Mouse (Mus musculus) hindbrain, embryonic 15.5 days (tissue): ENCODE measurements around the gene Clic4. TPM values are rescaled to one million over a fixed set of nuclear protein-coding genes. Genes with fewer than 3 reads are reported as not detected.
A peak's percentile ranks its signal among the peaks of the same experiment; 100 is the strongest.

Experiments
- ATAC-seq: fragments of 200-750 bp; cut with Nextera tagmentation; 2 replicates; pipeline ENCODE4 v1.8.0; 2017; ENCODE audit warnings: low read depth, moderate number of reproducible peaks, moderate TSS enrichment; ENCODE audit not compliant: low FRiP score
- H3K27ac ChIP-seq: fragments of 300-500 bp; sonication (generic); replicated peaks from 2 replicates; pipeline ENCODE4 v1.5.1; 2015; ENCODE audit warnings: mild to moderate bottlenecking, inconsistent platforms
- H3K27me3 ChIP-seq: fragments of 300-500 bp; sonication (generic); 2 replicates; pipeline ENCODE4 v1.6.1; 2015; ENCODE audit warnings: control low read depth, inconsistent platforms
- H3K36me3 ChIP-seq: fragments of 300-500 bp; sonication (generic); 2 replicates; pipeline ENCODE4 v1.6.1; 2015; ENCODE audit warnings: control low read depth, inconsistent platforms
- H3K4me1 ChIP-seq: fragments of 300-500 bp; sonication (generic); replicated peaks from 2 replicates; pipeline ENCODE4 v1.6.1; 2015; ENCODE audit warnings: control low read depth, inconsistent platforms
- H3K4me2 ChIP-seq: fragments of 300-500 bp; sonication (generic); 2 replicates; pipeline ENCODE4 v1.6.1; 2015; ENCODE audit warnings: moderate library complexity, mild to moderate bottlenecking, inconsistent platforms
- H3K4me3 ChIP-seq: fragments of 300-500 bp; sonication (generic); 2 replicates; pipeline ENCODE4 v1.5.1; 2015; ENCODE audit warnings: mild to moderate bottlenecking, inconsistent platforms
- H3K9ac ChIP-seq: fragments of 300-500 bp; sonication (generic); 2 replicates; pipeline ENCODE4 v1.6.1; 2015; ENCODE audit warnings: inconsistent platforms
- H3K9me3 ChIP-seq: fragments of 300-500 bp; sonication (generic); 2 replicates; pipeline ENCODE4 v1.6.1; 2016; ENCODE audit warnings: control low read depth, inconsistent platforms
- WGBS: fragments of 180-500 bp; shearing (Covaris S2); methylation state at CpG from one replicate; pipeline ENCODE4 v1.1.7; 2015; 5-methylcytosine and 5-hydroxymethylcytosine counted together
- polyA plus RNA-seq: library from polyadenylated mRNA; unstranded; fragments of >200 nt; fragmentation: Nextera tagmentation; extraction: Ambion mirVana; gene quantifications from 2 replicates; pipeline ENCODE4 v1.2.1, GENCODE M21; 2015

The Clic4 gene
- polyA plus RNA-seq, 1 experiment from 2014 or later, result 67.1 TPM

DNA sequence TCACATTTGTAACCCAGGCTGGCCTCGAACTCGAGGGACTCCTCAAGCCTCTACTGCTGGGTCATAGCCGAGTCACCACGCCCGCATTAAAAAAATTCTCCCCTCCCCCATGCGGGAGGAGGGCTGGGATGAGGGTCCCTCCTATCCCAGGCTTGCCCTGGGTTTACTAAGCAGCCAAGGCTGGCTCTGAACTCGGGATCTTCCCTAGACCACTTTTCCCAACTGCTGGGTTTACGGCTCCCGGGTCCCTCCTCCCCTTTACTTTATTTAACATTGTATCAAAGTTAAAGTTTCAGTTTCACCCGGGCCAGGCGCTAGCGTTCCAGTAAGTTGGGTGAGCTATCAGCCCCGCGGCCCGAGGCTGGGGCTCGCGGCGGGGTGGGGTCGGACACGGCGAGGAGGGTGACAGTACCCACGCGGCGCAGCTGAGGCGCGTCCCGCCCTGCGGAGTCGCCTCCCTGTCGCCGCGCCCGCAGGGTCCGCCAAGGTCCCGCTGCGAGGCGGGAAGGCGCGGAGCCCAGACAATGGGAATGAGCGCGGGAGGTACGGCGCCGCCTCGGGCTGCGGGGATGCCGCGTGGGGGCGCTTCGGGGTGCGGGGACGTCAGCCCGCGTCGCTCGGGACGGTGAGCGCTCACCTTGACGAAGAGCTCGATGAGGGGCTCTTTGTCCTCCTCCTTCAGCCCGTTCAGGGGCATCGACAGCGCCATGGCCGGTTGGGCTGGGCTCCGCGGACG is 565 bp downstream of the Clic4 start:
- Histone ChIP-seq H3K27ac (peak overlapping the region; percentile 82), H3K9me3 (no peaks in the 10 kb centered on the region), H3K9ac (peak overlapping the region; percentile 60), H3K4me2 (peak overlapping the region; percentile 81), H3K36me3 (no peaks in the 10 kb centered on the region), H3K4me3 (peak overlapping the region; percentile 58), H3K4me1 (peaks cover 44% of the 10 kb centered on the region), H3K27me3 (0 out of 2 replicates have a peak, but pooled peaks cover 2% of the 10 kb centered on the region)
- ATAC-seq, result peak; percentile 60
- under 1% methylated on average over 64 of the region's 67 CpGs for WGBS

GRCm38 (mm10) chr4:135271419-135271828 is 1.2 kb downstream of the Clic4 start:
- WGBS, result under 1% methylated on average over 20 of the region's 20 CpGs
- Histone ChIP-seq H3K4me1 (peaks cover 49% of the 10 kb centered on the region), H3K36me3 (no peaks in the 10 kb centered on the region), H3K4me3 (peak overlapping the region; percentile 58), H3K9me3 (no peaks in the 10 kb centered on the region), H3K27ac (peak overlapping the region; percentile 82), H3K27me3 (0 out of 2 replicates have a peak, but pooled peaks cover 2% of the 10 kb centered on the region), H3K9ac (peak overlapping the region; percentile 60), H3K4me2 (peak overlapping the region; percentile 81)
- ATAC-seq, result no peak

GRCm38 (mm10) chr4:135270476-135270875 is 2.1 kb downstream of the Clic4 start:
- 63% methylated on average over 8 of the region's 8 CpGs for WGBS
- Histone ChIP-seq H3K27ac (no peak overlapping the region), H3K9me3 (no peaks in the 10 kb centered on the region), H3K4me3 (peak overlapping the region; percentile 58), H3K4me1 (peaks cover 51% of the 10 kb centered on the region), H3K9ac (0 out of 2 replicates have a peak overlapping the region, but pooled peaks have one; percentile 60), H3K4me2 (peak overlapping the region; percentile 81), H3K27me3 (0 out of 2 replicates have a peak, but pooled peaks cover 2% of the 10 kb centered on the region), H3K36me3 (no peaks in the 10 kb centered on the region)
- ATAC-seq, result no peak

DNA sequence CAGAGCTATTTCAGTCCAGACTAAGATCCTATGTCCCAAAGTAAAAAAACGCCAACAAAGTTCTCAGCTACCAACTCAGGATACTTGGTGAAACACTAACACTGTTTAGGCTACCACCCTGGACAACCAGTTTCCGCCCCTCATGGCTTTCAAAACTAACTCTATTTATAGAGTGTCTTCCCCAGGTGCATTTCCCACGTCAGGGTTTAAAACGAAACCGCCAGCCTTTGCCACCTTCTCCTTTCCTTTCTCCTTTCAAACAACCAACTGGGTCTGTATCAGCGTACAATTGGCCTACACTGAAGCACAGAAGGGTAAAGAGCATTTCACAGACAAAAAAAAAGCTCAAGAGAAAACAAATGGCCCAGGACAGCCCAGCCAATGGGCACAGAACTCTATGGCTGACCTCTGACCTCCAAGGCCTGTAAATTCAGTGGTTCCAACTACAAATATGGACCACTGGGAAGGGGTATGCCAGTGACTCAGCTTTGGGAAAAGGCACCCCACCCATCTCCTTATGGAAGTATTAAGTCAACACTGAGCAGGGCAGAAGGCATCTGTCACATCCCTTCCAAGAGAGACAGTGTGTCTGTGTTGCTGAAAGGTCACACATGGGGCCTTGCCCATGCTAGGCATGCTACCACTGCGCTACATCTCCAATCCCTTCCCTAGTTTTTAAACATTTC is 2.8 kb downstream of the Clic4 start:
- Histone ChIP-seq H3K4me3 (peak overlapping the region; percentile 1; the same call in 1 of the 2 replicates), H3K36me3 (no peaks in the 10 kb centered on the region), H3K27ac (no peak overlapping the region), H3K9me3 (no peaks in the 10 kb centered on the region), H3K4me1 (peaks cover 54% of the 10 kb centered on the region), H3K4me2 (peak overlapping the region; percentile 81), H3K9ac (no peak overlapping the region), H3K27me3 (0 out of 2 replicates have a peak, but pooled peaks cover 2% of the 10 kb centered on the region)
- 66% methylated on average over 7 of the region's 7 CpGs for WGBS
- ATAC-seq, result no peak

DNA sequence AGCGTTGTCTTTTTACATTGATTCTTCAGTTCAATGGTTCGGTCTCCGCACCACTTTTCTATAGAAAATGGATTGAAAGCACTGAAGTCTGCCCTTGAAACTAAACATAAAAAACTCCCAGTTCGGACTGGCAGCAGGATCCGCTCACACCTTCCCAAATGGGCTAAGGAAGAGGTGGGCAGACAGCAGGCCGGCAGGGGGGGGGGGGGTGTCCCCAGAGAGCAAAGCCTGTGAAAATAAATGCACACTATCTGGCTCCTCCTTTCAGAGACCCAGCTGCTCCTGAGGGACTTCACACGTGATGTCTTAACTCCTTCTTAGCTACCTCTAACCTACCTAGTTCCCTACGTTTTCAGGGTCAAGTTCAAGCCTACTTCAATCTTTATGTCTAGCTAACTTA is 5.1 kb downstream of the Clic4 start:
- H3K27me3 ChIP-seq, result no peaks in the 10 kb centered on the region
- H3K36me3 ChIP-seq, result no peaks in the 10 kb centered on the region
- no peak overlapping the region for H3K9ac ChIP-seq
- peaks cover 48% of the 10 kb centered on the region for H3K4me1 ChIP-seq
- H3K4me2 ChIP-seq, result peak overlapping the region; percentile 34
- no peak overlapping the region for H3K27ac ChIP-seq
- WGBS, result 33% methylated on average over 8 of the region's 8 CpGs
- no peak overlapping the region for H3K4me3 ChIP-seq
- H3K9me3 ChIP-seq, result no peaks in the 10 kb centered on the region
- no peak for ATAC-seq

- Histone ChIP-seq H3K9me3 (no peaks in the 10 kb centered on the region), H3K36me3 (no peaks in the 10 kb centered on the region), H3K9ac (no peak overlapping the region), H3K27me3 (no peaks in the 10 kb centered on the region), H3K27ac (no peak overlapping the region), H3K4me2 (peak overlapping the region; percentile 34), H3K4me1 (peaks cover 48% of the 10 kb centered on the region), H3K4me3 (no peak overlapping the region)
- no peak for ATAC-seq
- WGBS, result 65% methylated on average over 9 of the region's 9 CpGs
These were observed 5.6 kb downstream of the Clic4 start for GRCm38 (mm10) chr4:135266987-135267386.

- WGBS, result 70% methylated on average over 4 of the region's 4 CpGs
- Histone ChIP-seq H3K4me2 (no peak overlapping the region), H3K36me3 (no peaks in the 10 kb centered on the region), H3K4me1 (peaks cover 14% of the 10 kb centered on the region), H3K4me3 (no peak overlapping the region), H3K9me3 (no peaks in the 10 kb centered on the region), H3K27me3 (no peaks in the 10 kb centered on the region), H3K9ac (no peak overlapping the region), H3K27ac (no peak overlapping the region)
- no peak for ATAC-seq
These were observed 12.2 kb downstream of the Clic4 start for GRCm38 (mm10) chr4:135260434-135260833.

- H3K4me1 ChIP-seq, result peaks cover 16% of the 10 kb centered on the region
- H3K9me3 ChIP-seq, result no peaks in the 10 kb centered on the region
- 0 out of 2 replicates have a peak overlapping the region, but pooled peaks have one; percentile 25 for H3K9ac ChIP-seq
- H3K27me3 ChIP-seq, result no peaks in the 10 kb centered on the region
- peak overlapping the region; percentile 70 for H3K27ac ChIP-seq
- 0 out of 2 replicates have a peak, but pooled peaks have one; percentile 66 for ATAC-seq
- no peak overlapping the region for H3K4me3 ChIP-seq
- no peaks in the 10 kb centered on the region for H3K36me3 ChIP-seq
- peak overlapping the region; percentile 24 for H3K4me2 ChIP-seq
- 27% methylated on average over 7 of the region's 7 CpGs for WGBS
These were observed 14.1 kb downstream of the Clic4 start for GRCm38 (mm10) chr4:135258521-135258920.

- 0 out of 2 replicates have a peak overlapping the region, but pooled peaks have one; percentile 25 for H3K9ac ChIP-seq
These were observed 14.6 kb downstream of the Clic4 start for GRCm38 (mm10) chr4:135257881-135258476.

DNA sequence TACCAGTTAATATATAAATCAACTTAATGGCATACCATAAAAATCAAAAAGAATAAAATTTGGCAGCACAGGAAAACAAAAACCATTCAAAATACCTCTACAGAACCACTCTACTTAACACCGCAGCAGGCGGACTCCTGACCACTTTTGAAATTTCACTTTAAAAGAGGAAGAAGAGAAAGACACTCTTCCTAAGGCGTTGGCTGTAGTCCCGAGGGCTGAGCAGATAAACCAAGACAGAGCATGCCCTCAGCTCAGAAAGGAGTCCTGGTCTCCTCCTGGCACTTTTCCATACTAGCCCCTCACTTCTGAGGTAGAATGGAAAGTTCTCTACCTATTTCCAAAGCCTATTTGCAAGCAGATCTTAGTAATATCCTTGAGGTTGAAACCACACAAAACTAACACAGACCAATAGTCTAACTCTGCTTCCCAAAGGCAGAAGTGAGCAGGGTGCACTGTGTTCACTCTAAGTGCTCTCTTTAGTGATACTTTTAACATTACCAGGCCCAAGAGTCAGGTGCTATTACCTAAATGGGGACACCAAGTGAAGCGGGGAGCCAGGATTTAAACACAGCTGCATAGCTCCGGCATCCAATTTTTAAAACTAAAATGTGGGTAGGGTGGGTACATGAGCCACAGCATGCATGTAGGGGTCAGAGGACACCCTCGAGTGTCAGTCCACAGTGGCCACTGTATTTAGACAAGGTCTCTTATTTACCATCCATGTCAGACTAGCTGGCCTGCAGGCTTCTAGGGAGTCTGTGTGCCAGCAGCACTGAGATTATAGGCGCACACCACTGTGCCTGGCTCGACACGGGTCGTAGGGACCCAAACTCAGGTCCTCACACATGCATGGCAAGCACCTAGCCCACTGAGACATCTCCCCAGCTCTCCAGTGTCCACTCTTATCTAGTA is 15.8 kb downstream of the Clic4 start:
- H3K27me3 ChIP-seq, result no peaks in the 10 kb centered on the region
- H3K4me2 ChIP-seq, result no peak overlapping the region
- 93% methylated on average over 11 of the region's 11 CpGs for WGBS
- no peaks in the 10 kb centered on the region for H3K36me3 ChIP-seq
- no peak overlapping the region for H3K9ac ChIP-seq
- no peak overlapping the region for H3K27ac ChIP-seq
- H3K9me3 ChIP-seq, result no peaks in the 10 kb centered on the region
- H3K4me3 ChIP-seq, result no peak overlapping the region
- peaks cover 16% of the 10 kb centered on the region for H3K4me1 ChIP-seq
- no peak for ATAC-seq

More at GRCm38 (mm10) chr4:135257881-135258476, 14.6 kb downstream of the Clic4 start:
- H3K27me3 ChIP-seq, result no peaks in the 10 kb centered on the region
- 44% methylated on average over 9 of the region's 9 CpGs for WGBS
- H3K36me3 ChIP-seq, result no peaks in the 10 kb centered on the region
- no peak overlapping the region for H3K4me3 ChIP-seq
- H3K9me3 ChIP-seq, result no peaks in the 10 kb centered on the region
- peak overlapping the region; percentile 24 for H3K4me2 ChIP-seq
- H3K4me1 ChIP-seq, result peaks cover 16% of the 10 kb centered on the region
- peak overlapping the region; percentile 70 for H3K27ac ChIP-seq
- no peak for ATAC-seq

DNA sequence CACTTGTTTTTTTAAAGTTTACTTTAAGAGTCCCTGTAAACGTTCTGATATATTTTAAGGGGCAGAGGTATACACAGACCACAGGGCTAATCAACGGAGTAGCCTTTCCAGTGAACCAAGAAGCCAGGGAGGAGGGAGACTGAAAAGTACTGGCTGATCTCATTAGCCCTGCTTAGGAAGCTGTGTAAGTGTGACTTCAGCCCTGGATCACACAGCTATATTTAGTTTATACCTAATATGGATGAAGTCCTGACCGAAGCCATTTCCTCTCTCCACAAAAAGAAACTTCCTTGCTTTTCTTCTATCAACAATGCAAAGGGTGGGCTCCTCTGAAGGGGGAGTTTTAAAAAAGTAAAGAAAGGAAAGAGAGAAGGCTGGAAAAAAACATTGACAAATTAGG is 17.8 kb downstream of the Clic4 start:
- H3K36me3 ChIP-seq, result no peaks in the 10 kb centered on the region
- H3K27ac ChIP-seq, result peak overlapping the region; percentile 39
- no peaks in the 10 kb centered on the region for H3K27me3 ChIP-seq
- H3K4me2 ChIP-seq, result no peak overlapping the region
- ATAC-seq, result no peak
- no peak overlapping the region for H3K9ac ChIP-seq
- peaks cover 16% of the 10 kb centered on the region for H3K4me1 ChIP-seq
- no peak overlapping the region for H3K4me3 ChIP-seq
- H3K9me3 ChIP-seq, result no peaks in the 10 kb centered on the region
- WGBS, result 70% methylated on average over 3 of the region's 3 CpGs
